ENCODE assay signal across 9 mouse cellular contexts in genomic region chr16:49980178-49980646, GRCm38 (mm10).
DNase-seq lines count a peak whose midpoint lies in the region.
"Had no signal": no experiment of that assay in that cellular context is flagged by ENCODE, and none has a peak within 500 bp of the region (broad histone marks: within the 10 kb centered on the region; RNA-seq: fewer than 3 reads in every experiment).

No protein-coding gene starts in this region.

- peaks cover 4% of the 10 kb centered on the region; the same call in 1 of the 2 replicates for H3K4me1 ChIP-seq in heart, embryonic 10.5 days
- H3K4me1 ChIP-seq: liver, embryonic 15.5 days had no signal

- 44% methylated on average over 10 of the region's 10 CpGs for WGBS in heart, embryonic 10.5 days

- no peaks in the 10 kb centered on the region for H3K27me3 ChIP-seq in heart, embryonic 10.5 days (ENCODE audit: insufficient read depth, poor library complexity, severe bottlenecking)
- H3K27me3 ChIP-seq: liver, embryonic 15.5 days had no signal

- H3K36me3 ChIP-seq in heart, embryonic 10.5 days, result no peaks in the 10 kb centered on the region
- H3K36me3 ChIP-seq: liver, embryonic 15.5 days had no signal

- no peak overlapping the region for H3K27ac ChIP-seq in heart, embryonic 10.5 days
- H3K27ac ChIP-seq: liver, embryonic 15.5 days had no signal

- peak; percentile 26 for DNase-seq in gastrocnemius, postnatal 10 days
- no peak for DNase-seq in gastrocnemius, adult 18-20 months (ENCODE audit: low spot score)
- DNase-seq in cerebellum, postnatal 14 days, result peak; percentile 95 to 98
- DNase-seq in layer of hippocampus, adult 9-11 months, result peak; percentile 39
- peak; percentile 30 to 38 for DNase-seq in right cerebral cortex, adult 2 months (ENCODE audit: low spot score in 2 of 2)
- DNase-seq in heart, embryonic 10.5 days (ENCODE audit: low spot score), result no peak
- DNase-seq in ovary, postnatal 10 days (ENCODE audit: low spot score), result no peak
- DNase-seq in heart, postnatal 4 days, result no peak

- H3K9me3 ChIP-seq in heart, embryonic 10.5 days, result no peaks in the 10 kb centered on the region
- H3K9me3 ChIP-seq: liver, embryonic 15.5 days had no signal

- no peak overlapping the region for H3K4me3 ChIP-seq in heart, embryonic 10.5 days
- H3K4me3 ChIP-seq: liver, embryonic 15.5 days had no signal

Comparison
In these comparisons a context has a peak if more than half of its experiments do, and no peak if none do; other contexts are left out.
1. DNase-seq: peak in gastrocnemius, postnatal 10 days (single experiment), cerebellum, postnatal 14 days (2 of 2), layer of hippocampus, adult 9-11 months (single experiment) and right cerebral cortex, adult 2 months (2 of 2); none in gastrocnemius, adult 18-20 months (single experiment), heart, embryonic 10.5 days (single experiment), ovary, postnatal 10 days (single experiment) and heart, postnatal 4 days (single experiment).